Mouse (Mus musculus): ENCODE measurements at regions not wholly inside any gene's neighbourhood (a gene's known extent, or its start where the extent isn't known, plus 50 kb on each side); places are given as distances from the start of the nearest gene placed in this dataset.

DNA sequence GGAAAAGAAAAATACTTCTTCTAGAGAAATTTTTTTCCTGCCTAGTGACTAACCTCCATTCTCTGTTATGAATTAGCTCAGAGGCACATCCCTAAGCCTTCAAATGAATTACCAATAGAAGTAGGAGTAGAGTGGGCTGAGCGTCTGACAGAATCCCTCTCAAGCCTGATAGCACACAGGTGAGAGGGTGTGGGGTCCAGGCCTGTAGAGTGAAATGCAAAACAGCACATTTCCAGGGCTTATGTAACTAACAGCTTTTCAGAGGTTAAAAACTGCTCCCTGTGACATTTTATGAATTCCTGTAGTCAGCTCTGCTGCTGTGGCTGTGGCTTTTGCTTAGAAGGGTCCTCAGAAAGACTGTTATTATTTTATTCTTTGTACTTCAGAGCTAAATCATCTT, 187.7 kb upstream of the AI593442 start:
- no peak for DNase-seq (ENCODE audit: extremely low read depth, low read depth, low spot score)
- WGBS, result 88% methylated on average over 1 of the region's 1 CpGs
- no peak for TF ChIP-seq CTCF (IDR thresholded peaks at IDR 0.05; ENCODE audit: low read depth, low read length)
- TF ChIP-seq POLR2A (IDR thresholded peaks at IDR 0.05; ENCODE audit: extremely low read depth, insufficient read depth, low read length), result no peak

DNA sequence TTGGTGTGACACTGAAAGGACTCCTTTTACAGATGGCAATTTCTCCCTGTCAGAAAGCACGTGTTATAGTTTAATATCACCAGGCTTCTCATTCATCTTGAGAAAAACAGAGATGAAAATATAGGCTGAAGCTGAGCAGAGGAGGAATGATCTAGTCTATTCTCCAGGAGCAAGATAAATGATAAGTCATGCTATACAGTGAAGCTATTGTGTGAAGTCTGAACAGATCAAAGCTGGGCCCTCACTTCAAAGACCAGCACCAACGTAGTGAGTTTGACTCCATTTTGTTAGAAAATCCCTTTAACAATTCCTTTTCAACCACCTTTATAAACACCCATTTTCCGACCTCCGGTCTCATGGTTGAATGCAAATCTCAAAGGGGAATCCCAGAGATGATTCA, 180.7 kb upstream of the AI593442 start:
- no peaks in the 10 kb centered on the region for H3K27me3 ChIP-seq (ENCODE audit: control insufficient read depth, insufficient read depth, low read length)
- H3K9ac ChIP-seq (ENCODE audit: low read depth, low read length), result no peak overlapping the region
- TF ChIP-seq CTCF (IDR thresholded peaks at IDR 0.05; ENCODE audit: low read depth, low read length) (no peak), POLR2A (IDR thresholded peaks at IDR 0.05; ENCODE audit: extremely low read depth, insufficient read depth, low read length) (no peak)
- H3K36me3 ChIP-seq (ENCODE audit: control insufficient read depth, insufficient read depth, low read length), result no peaks in the 10 kb centered on the region
- H3K4me3 ChIP-seq (ENCODE audit: insufficient read depth, low read depth, low read length), result no peak overlapping the region
- no peaks in the 10 kb centered on the region for H3K79me2 ChIP-seq (ENCODE audit: control insufficient read depth, insufficient read depth, low read length)
- WGBS, result 79% methylated on average over 4 of the region's 4 CpGs
- DNase-seq (ENCODE audit: extremely low read depth, low read depth, low spot score), result no peak
- H3K27ac ChIP-seq (replicated peaks; ENCODE audit: insufficient read depth, low read depth, low read length), result no peak overlapping the region
- H3K4me1 ChIP-seq (ENCODE audit: control insufficient read depth, insufficient read depth, low read length), result no peaks in the 10 kb centered on the region

More for the DNA sequence above, 187.7 kb upstream of the AI593442 start:
- Histone ChIP-seq H3K27me3 (ENCODE audit: control insufficient read depth, insufficient read depth, low read length) (no peaks in the 10 kb centered on the region), H3K27ac (replicated peaks; ENCODE audit: insufficient read depth, low read depth, low read length) (no peak overlapping the region), H3K4me3 (ENCODE audit: insufficient read depth, low read depth, low read length) (no peak overlapping the region), H3K36me3 (ENCODE audit: control insufficient read depth, insufficient read depth, low read length) (no peaks in the 10 kb centered on the region), H3K79me2 (ENCODE audit: control insufficient read depth, insufficient read depth, low read length) (no peaks in the 10 kb centered on the region), H3K9ac (ENCODE audit: low read depth, low read length) (no peak overlapping the region), H3K4me1 (ENCODE audit: control insufficient read depth, insufficient read depth, low read length) (no peaks in the 10 kb centered on the region)

DNA sequence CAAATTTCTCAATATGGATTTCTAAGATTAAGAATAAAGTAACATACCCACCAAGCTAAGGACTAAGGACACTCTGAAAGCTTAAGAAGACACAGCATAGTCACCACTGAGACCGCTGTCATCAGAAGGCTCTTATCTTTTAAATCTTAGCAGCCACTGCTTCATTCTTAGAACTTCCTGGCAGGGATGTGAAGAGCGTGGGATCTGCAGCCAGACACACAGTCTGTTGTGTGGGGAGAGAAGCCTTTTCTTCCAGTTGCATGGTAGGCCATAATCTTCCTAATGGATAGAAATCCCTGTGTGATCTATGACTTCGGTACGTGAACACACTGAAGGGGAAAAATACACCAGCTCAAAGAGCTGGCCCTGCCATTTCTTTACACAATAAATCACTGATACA, 178.8 kb upstream of the AI593442 start:
- WGBS, result 83% methylated on average over 4 of the region's 4 CpGs

DNA sequence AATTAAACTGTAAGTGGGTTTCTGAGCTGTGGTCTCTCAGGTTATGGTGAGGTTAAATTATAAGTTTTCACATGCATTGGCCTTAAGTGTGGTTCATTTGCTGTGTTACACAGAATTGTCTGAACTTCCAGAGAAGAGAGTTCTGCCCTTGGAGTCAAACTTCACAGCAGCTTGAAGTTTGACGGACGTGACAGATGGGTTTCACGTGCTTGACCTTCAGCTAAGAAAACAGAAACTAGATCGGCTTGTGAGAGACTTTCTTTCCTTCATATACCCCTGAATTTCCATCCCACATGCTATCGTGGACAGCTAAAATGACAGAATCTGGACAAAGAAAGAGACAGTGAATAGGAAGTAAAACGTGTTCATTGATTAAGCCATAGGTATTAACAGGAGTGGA, 173.8 kb upstream of the AI593442 start:
- Histone ChIP-seq H3K27me3 (ENCODE audit: control insufficient read depth, insufficient read depth, low read length) (no peaks in the 10 kb centered on the region), H3K79me2 (ENCODE audit: control insufficient read depth, insufficient read depth, low read length) (no peaks in the 10 kb centered on the region), H3K4me3 (ENCODE audit: insufficient read depth, low read depth, low read length) (no peak overlapping the region), H3K36me3 (ENCODE audit: control insufficient read depth, insufficient read depth, low read length) (no peaks in the 10 kb centered on the region), H3K9ac (ENCODE audit: low read depth, low read length) (no peak overlapping the region), H3K27ac (replicated peaks; ENCODE audit: insufficient read depth, low read depth, low read length) (no peak overlapping the region), H3K4me1 (ENCODE audit: control insufficient read depth, insufficient read depth, low read length) (no peaks in the 10 kb centered on the region)
- TF ChIP-seq CTCF (IDR thresholded peaks at IDR 0.05; ENCODE audit: low read depth, low read length) (no peak), POLR2A (IDR thresholded peaks at IDR 0.05; ENCODE audit: extremely low read depth, insufficient read depth, low read length) (no peak)
- WGBS, result 37% methylated on average over 6 of the region's 6 CpGs
- DNase-seq (ENCODE audit: extremely low read depth, low read depth, low spot score), result no peak

More for the DNA sequence above, 178.8 kb upstream of the AI593442 start:
- no peak overlapping the region for H3K9ac ChIP-seq (ENCODE audit: low read depth, low read length)
- H3K4me1 ChIP-seq (ENCODE audit: control insufficient read depth, insufficient read depth, low read length), result no peaks in the 10 kb centered on the region
- H3K4me3 ChIP-seq (ENCODE audit: insufficient read depth, low read depth, low read length), result no peak overlapping the region
- H3K27me3 ChIP-seq (ENCODE audit: control insufficient read depth, insufficient read depth, low read length), result no peaks in the 10 kb centered on the region
- no peak for DNase-seq (ENCODE audit: extremely low read depth, low read depth, low spot score)
- TF ChIP-seq CTCF (IDR thresholded peaks at IDR 0.05; ENCODE audit: low read depth, low read length) (no peak), POLR2A (IDR thresholded peaks at IDR 0.05; ENCODE audit: extremely low read depth, insufficient read depth, low read length) (no peak)
- no peaks in the 10 kb centered on the region for H3K36me3 ChIP-seq (ENCODE audit: control insufficient read depth, insufficient read depth, low read length)
- no peak overlapping the region for H3K27ac ChIP-seq (replicated peaks; ENCODE audit: insufficient read depth, low read depth, low read length)
- no peaks in the 10 kb centered on the region for H3K79me2 ChIP-seq (ENCODE audit: control insufficient read depth, insufficient read depth, low read length)

DNA sequence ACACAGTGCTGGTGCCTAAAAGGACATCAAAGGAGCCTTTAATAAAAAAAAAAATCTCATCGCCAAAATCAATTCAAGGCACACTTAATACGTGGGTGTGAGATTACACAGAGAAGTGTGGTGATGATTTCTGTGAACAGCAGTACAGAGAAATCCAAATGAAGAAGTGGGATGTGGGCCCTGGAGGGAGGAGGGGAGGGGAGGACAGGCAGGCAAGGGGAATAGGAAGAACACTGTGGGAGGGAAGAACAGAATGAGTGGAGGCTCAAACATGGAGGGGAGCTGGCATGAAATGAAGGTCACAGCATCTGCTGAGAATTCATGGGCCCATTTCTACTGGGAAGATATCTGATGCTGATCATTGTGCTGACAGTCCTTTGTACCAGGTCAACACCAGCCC, 171.0 kb upstream of the AI593442 start:
- no peaks in the 10 kb centered on the region for H3K79me2 ChIP-seq (ENCODE audit: control insufficient read depth, insufficient read depth, low read length)
- H3K27me3 ChIP-seq (ENCODE audit: control insufficient read depth, insufficient read depth, low read length), result no peaks in the 10 kb centered on the region
- WGBS, result 78% methylated on average over 2 of the region's 2 CpGs
- TF ChIP-seq CTCF (IDR thresholded peaks at IDR 0.05; ENCODE audit: low read depth, low read length), result no peak
- TF ChIP-seq POLR2A (IDR thresholded peaks at IDR 0.05; ENCODE audit: extremely low read depth, insufficient read depth, low read length), result no peak
- no peak overlapping the region for H3K9ac ChIP-seq (ENCODE audit: low read depth, low read length)
- H3K36me3 ChIP-seq (ENCODE audit: control insufficient read depth, insufficient read depth, low read length), result no peaks in the 10 kb centered on the region
- H3K4me3 ChIP-seq (ENCODE audit: insufficient read depth, low read depth, low read length), result no peak overlapping the region
- no peak overlapping the region for H3K27ac ChIP-seq (replicated peaks; ENCODE audit: insufficient read depth, low read depth, low read length)
- no peaks in the 10 kb centered on the region for H3K4me1 ChIP-seq (ENCODE audit: control insufficient read depth, insufficient read depth, low read length)
- no peak for DNase-seq (ENCODE audit: extremely low read depth, low read depth, low spot score)

DNA sequence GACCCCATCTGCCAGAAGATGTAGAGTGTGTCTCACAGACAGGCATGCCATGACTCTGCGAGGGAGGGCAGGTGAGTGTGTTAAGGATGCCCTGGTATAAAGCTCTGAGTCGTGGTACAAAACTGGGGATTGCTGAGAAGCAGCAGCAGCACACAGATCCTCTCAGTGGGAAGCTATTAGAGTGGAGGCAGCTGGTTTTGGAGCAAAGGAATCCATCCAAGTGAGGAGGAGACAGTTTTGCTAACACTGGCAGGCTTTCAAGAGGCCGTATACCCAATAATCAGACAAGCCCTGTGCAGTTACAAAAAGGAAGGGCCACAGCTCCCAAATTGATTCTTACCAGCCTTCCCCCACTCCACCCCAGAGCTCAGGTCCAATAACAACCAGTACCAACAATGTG, 170.4 kb upstream of the AI593442 start:
- Histone ChIP-seq H3K27me3 (ENCODE audit: control insufficient read depth, insufficient read depth, low read length) (no peaks in the 10 kb centered on the region), H3K4me1 (ENCODE audit: control insufficient read depth, insufficient read depth, low read length) (no peaks in the 10 kb centered on the region), H3K9ac (ENCODE audit: low read depth, low read length) (no peak overlapping the region), H3K79me2 (ENCODE audit: control insufficient read depth, insufficient read depth, low read length) (no peaks in the 10 kb centered on the region), H3K27ac (replicated peaks; ENCODE audit: insufficient read depth, low read depth, low read length) (no peak overlapping the region), H3K4me3 (ENCODE audit: insufficient read depth, low read depth, low read length) (no peak overlapping the region), H3K36me3 (ENCODE audit: control insufficient read depth, insufficient read depth, low read length) (no peaks in the 10 kb centered on the region)
- WGBS, result 67% methylated on average over 3 of the region's 3 CpGs
- DNase-seq (ENCODE audit: extremely low read depth, low read depth, low spot score), result no peak
- no peak for TF ChIP-seq POLR2A (IDR thresholded peaks at IDR 0.05; ENCODE audit: extremely low read depth, insufficient read depth, low read length)
- TF ChIP-seq CTCF (IDR thresholded peaks at IDR 0.05; ENCODE audit: low read depth, low read length), result no peak

Data from liver, adult 2 months (tissue).